Mouse (Mus musculus): Measurements from ENCODE around the gene Sc5d.

The Sc5d gene

GRCm38 (mm10) chr9:42249112-42249511, 14.9 kb downstream of the Sc5d start:
- DNase-seq, result no peak

GRCm38 (mm10) chr9:42246688-42247087, 17.4 kb downstream of the Sc5d start:
- no peak for DNase-seq

- DNase-seq, result no peak
Measured at GRCm38 (mm10) chr9:42244173-42244572, 19.9 kb downstream of the Sc5d start.

GRCm38 (mm10) chr9:42241021-42241420, 23.0 kb downstream of the Sc5d start:
- DNase-seq, result peak; percentile 80 to 81

- DNase-seq, result peak; percentile 85 to 89
Measured at GRCm38 (mm10) chr9:42240583-42240992, 23.5 kb downstream of the Sc5d start.

- no peak for DNase-seq
Measured at GRCm38 (mm10) chr9:42238827-42239226, 25.2 kb downstream of the Sc5d start.

- DNase-seq, result no peak
Measured at GRCm38 (mm10) chr9:42231116-42231515, 32.9 kb downstream of the Sc5d start.

- peak in 1 of 2 experiments; percentile 23 for DNase-seq
Measured at GRCm38 (mm10) chr9:42230333-42230732, 33.7 kb downstream of the Sc5d start.

- peak; percentile 85 to 87 for DNase-seq
Measured at GRCm38 (mm10) chr9:42229465-42230110, 34.5 kb downstream of the Sc5d start.

GRCm38 (mm10) chr9:42227804-42228203, 36.3 kb downstream of the Sc5d start:
- DNase-seq, result no peak

GRCm38 (mm10) chr9:42219001-42219660, 44.9 kb downstream of the Sc5d start:
- no peak for DNase-seq

- DNase-seq, result peak; percentile 60 to 66
Measured at GRCm38 (mm10) chr9:42217685-42218084, 46.4 kb downstream of the Sc5d start.

- no peak for DNase-seq
Measured at GRCm38 (mm10) chr9:42214116-42214515, 49.9 kb downstream of the Sc5d start.

GRCm38 (mm10) chr9:42213142-42213541, 50.9 kb downstream of the Sc5d start:
- DNase-seq, result no peak

GRCm38 (mm10) chr9:42209666-42210065, 54.4 kb downstream of the Sc5d start:
- no peak for DNase-seq

- DNase-seq, result peak; percentile 88 to 89
Measured at GRCm38 (mm10) chr9:42208463-42208862, 55.6 kb downstream of the Sc5d start.

- no peak for DNase-seq
Measured at GRCm38 (mm10) chr9:42206750-42207149, 57.3 kb downstream of the Sc5d start.

- no peak for DNase-seq
Measured at GRCm38 (mm10) chr9:42202271-42202670, 61.8 kb downstream of the Sc5d start.

Measured in cerebellum, postnatal 10 days (tissue).